Mouse (Mus musculus): ENCODE measurements at regions not wholly inside any gene's neighbourhood (a gene's known extent, or its start where the extent isn't known, plus 50 kb on each side); places are given as distances from the start of the nearest gene placed in this dataset.

DNA sequence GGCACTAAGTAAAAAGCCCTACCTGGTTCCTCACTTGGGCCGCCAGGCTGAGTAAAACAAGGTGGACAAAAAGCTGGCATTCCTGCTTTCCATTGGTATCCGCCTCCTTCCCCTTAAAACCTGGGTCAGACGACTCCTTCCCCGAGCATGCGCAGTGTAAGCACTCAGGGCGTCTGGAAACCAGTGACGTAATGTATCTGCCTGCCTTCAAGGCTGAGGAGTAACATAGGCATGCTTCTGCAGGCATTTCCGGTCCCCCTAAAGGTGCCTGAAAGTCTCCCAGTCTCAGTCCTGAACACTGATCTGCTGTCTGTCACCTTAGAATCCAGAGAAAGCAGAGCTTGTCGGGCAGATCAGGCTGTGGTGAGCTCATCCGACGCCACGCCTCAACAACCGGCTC lies 140.7 kb downstream of the Cd24a start:
- TF ChIP-seq CTCF (IDR thresholded peaks at IDR 0.05; ENCODE audit: insufficient read depth, low read depth, low read length) (no peak), POLR2A (IDR thresholded peaks at IDR 0.05; ENCODE audit: insufficient read depth, low read depth, low read length) (no peak)
